27 mouse cellular contexts compared by ENCODE assay signal in the genomic region with DNA sequence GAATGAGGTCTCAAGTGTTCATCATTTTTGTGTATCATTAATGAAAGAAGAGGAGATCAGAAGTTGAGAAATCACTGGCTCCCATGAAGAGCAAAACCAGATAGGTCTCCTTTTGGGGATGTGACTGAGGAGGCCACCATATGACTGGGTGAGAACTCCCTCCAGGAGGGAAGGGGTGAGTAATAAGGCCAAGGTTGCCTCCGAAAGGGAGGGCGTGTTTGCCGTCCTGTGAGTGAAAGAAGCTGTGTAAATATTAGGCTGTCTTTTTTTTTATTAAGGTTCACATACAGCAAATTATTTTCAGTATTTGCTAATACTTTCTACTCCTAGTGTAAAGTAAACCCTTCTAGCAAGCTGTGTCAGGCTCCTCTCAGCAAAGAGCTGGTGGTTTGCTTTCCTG.
DNase-seq lines count a peak whose midpoint lies in the region; ATAC-seq and TF ChIP-seq lines count a peak whose summit lies in the region.
"Had no signal": no experiment of that assay in that cellular context is flagged by ENCODE, and none has a peak within 500 bp of the region (broad histone marks: within the 10 kb centered on the region; RNA-seq: fewer than 3 reads in every experiment).

No protein-coding gene starts in this region.

- intact Hi-C loops in gastrocnemius, postnatal 36 days (cut with DNase I), result no loop called here

- H3K4me3 ChIP-seq in stomach, postnatal 0 days (ENCODE audit: low read depth, low read length), result no peak overlapping the region
- H3K4me3 ChIP-seq: embryonic facial prominence, embryonic 13.5 days; embryonic facial prominence, embryonic 15.5 days; erythroblast, embryonic 14.5 days; forebrain, embryonic 10.5 days; forebrain, embryonic 12.5 days had no signal

- H3K4me1 ChIP-seq in stomach, postnatal 0 days (replicated peaks; ENCODE audit: control insufficient read depth, insufficient read depth), result no peaks in the 10 kb centered on the region
- H3K4me1 ChIP-seq: embryonic facial prominence, embryonic 15.5 days; forebrain, embryonic 10.5 days; forebrain, embryonic 12.5 days had no signal

- 58% methylated on average over 3 of the region's 3 CpGs for WGBS in stomach, postnatal 0 days

- no peaks in the 10 kb centered on the region for H3K27me3 ChIP-seq in stomach, postnatal 0 days (ENCODE audit: control insufficient read depth, insufficient read depth, low read length)
- H3K27me3 ChIP-seq: CH12.LX; embryonic facial prominence, embryonic 13.5 days; embryonic facial prominence, embryonic 15.5 days; forebrain, embryonic 12.5 days; Patski had no signal

- H3K27ac ChIP-seq in stomach, postnatal 0 days (replicated peaks), result no peak overlapping the region
- H3K27ac ChIP-seq: embryonic facial prominence, embryonic 13.5 days; embryonic facial prominence, embryonic 15.5 days; forebrain, embryonic 10.5 days; forebrain, embryonic 12.5 days had no signal

- peak; percentile 57; the same call in 1 of the 2 replicates for ATAC-seq in stomach, postnatal 0 days (ENCODE audit: low FRiP score, low TSS enrichment)
- ATAC-seq: activated CD4-positive, CD25-positive, alpha-beta regulatory T cell, adult 4 months; CD4-positive, CD25-positive, alpha-beta regulatory T cell, adult 4 months; forebrain, embryonic 14.5 days; forebrain, embryonic 16.5 days; Patski had no signal

- no peak overlapping the region for H3K4me2 ChIP-seq in stomach, postnatal 0 days (replicated peaks; ENCODE audit: low read depth)
- H3K4me2 ChIP-seq: embryonic facial prominence, embryonic 13.5 days; embryonic facial prominence, embryonic 15.5 days; forebrain, embryonic 12.5 days had no signal

- no peak overlapping the region for H3K9ac ChIP-seq in stomach, postnatal 0 days (ENCODE audit: low read length)
- H3K9ac ChIP-seq: embryonic facial prominence, embryonic 13.5 days; embryonic facial prominence, embryonic 15.5 days; forebrain, embryonic 12.5 days had no signal

- TF ChIP-seq CTCF in stomach, postnatal 0 days (IDR thresholded peaks at IDR 0.05; ENCODE audit: low read depth), result no peak

- no peak for TF ChIP-seq EP300 in stomach, postnatal 0 days (optimal IDR thresholded peaks at IDR 0.05)

- peak; percentile 55 for DNase-seq in adrenal gland, adult 2 months
- no peak for DNase-seq in adrenal gland, postnatal 10 days
- DNase-seq in adrenal gland, postnatal 25 days, result peak; percentile 6
- no peak for DNase-seq in adrenal gland, postnatal 4 days (ENCODE audit: low spot score in 2 of 2)
- DNase-seq in heart, adult 11 months, result peak; percentile 24
- no peak for DNase-seq in heart, postnatal 4 days
- DNase-seq in stomach, postnatal 0 days (ENCODE audit: low spot score), result no peak
- no peak for DNase-seq in gastrocnemius, postnatal 36 days
- DNase-seq: B cell, adult 2 months; cerebellum, adult 11-12 months; cerebellum, adult 2 months; cerebellum, adult 9-10 months; cerebellum, postnatal 10 days; cerebellum, postnatal 25 days; embryo, embryonic 11 days had no signal

- H3K36me3 ChIP-seq in stomach, postnatal 0 days (ENCODE audit: control insufficient read depth, insufficient read depth, low read length), result no peaks in the 10 kb centered on the region
- H3K36me3 ChIP-seq: embryonic facial prominence, embryonic 13.5 days; embryonic facial prominence, embryonic 15.5 days; forebrain, embryonic 10.5 days; forebrain, embryonic 12.5 days; G1E had no signal

- H3K9me3 ChIP-seq in stomach, postnatal 0 days (ENCODE audit: control insufficient read depth, low read length), result no peaks in the 10 kb centered on the region
- H3K9me3 ChIP-seq: embryonic facial prominence, embryonic 13.5 days; embryonic facial prominence, embryonic 15.5 days; forebrain, embryonic 10.5 days; forebrain, embryonic 12.5 days; G1E had no signal

Comparison
In these comparisons a context has a peak if more than half of its experiments do, and no peak if none do; other contexts are left out.
1. DNase-seq: peak in adrenal gland, adult 2 months (single experiment), adrenal gland, postnatal 25 days (single experiment) and heart, adult 11 months (single experiment); none in adrenal gland, postnatal 10 days (single experiment), adrenal gland, postnatal 4 days (0 of 2), heart, postnatal 4 days (single experiment), stomach, postnatal 0 days (single experiment) and gastrocnemius, postnatal 36 days (0 of 2).